Mouse (Mus musculus) heart, embryonic 16.5 days (tissue): ENCODE data around the gene Hmga2. TPM values are rescaled to one million over a fixed set of nuclear protein-coding genes. Genes with fewer than 3 reads are reported as not detected.
"Not testable (repeated sequence)": the region's sequence is repeated elsewhere in the genome, so short reads cannot be mapped to it uniquely, and the experiment has no call there.

Source experiments
- ATAC-seq: fragments of 200-750 bp; cut with Nextera tagmentation; replicated peaks from 2 replicates; pipeline ENCODE4 v1.8.0; 2017; ENCODE audit warnings: moderate number of reproducible peaks; ENCODE audit not compliant: insufficient read depth, low FRiP score; ENCODE audit errors: extremely low read depth
- H3K27ac ChIP-seq: fragments of 300-500 bp; sonication (generic); 2 replicates; pipeline ENCODE4 v1.5.1; 2014; ENCODE audit warnings: mild to moderate bottlenecking, low read length, control low read depth, moderate library complexity
- H3K27me3 ChIP-seq: fragments of 300-500 bp; sonication (generic); 2 replicates; pipeline ENCODE4 v1.6.1; 2014; ENCODE audit warnings: low read length, mixed read lengths; ENCODE audit not compliant: control insufficient read depth, insufficient read depth
- H3K36me3 ChIP-seq: fragments of 300-500 bp; sonication (generic); 2 replicates; pipeline ENCODE4 v1.6.1; 2014; ENCODE audit not compliant: control insufficient read depth, insufficient read depth
- H3K4me1 ChIP-seq: fragments of 300-500 bp; sonication (generic); 2 replicates; pipeline ENCODE4 v1.6.1; 2014; ENCODE audit warnings: low read length, mixed read lengths; ENCODE audit not compliant: control insufficient read depth, insufficient read depth
- H3K4me2 ChIP-seq: fragments of 300-500 bp; sonication (generic); 2 replicates; pipeline ENCODE4 v1.6.1; 2014; ENCODE audit warnings: low read depth, mild to moderate bottlenecking, control low read depth, low read length
- H3K4me3 ChIP-seq: fragments of 300-500 bp; sonication (generic); 2 replicates; pipeline ENCODE4 v1.5.1; 2014; ENCODE audit warnings: mild to moderate bottlenecking, control low read depth, low read length
- H3K9ac ChIP-seq: fragments of 300-500 bp; sonication (generic); 2 replicates; pipeline ENCODE4 v1.6.1; 2014; ENCODE audit warnings: low read length, control low read depth
- H3K9me3 ChIP-seq: fragments of 300-500 bp; sonication (generic); replicated peaks from 2 replicates; pipeline ENCODE4 v1.6.1; 2016; ENCODE audit warnings: low read length; ENCODE audit not compliant: control insufficient read depth
- WGBS: fragments of 180-500 bp; shearing (Covaris S2); extraction: QIAGEN DNeasy Blood & Tissue Kit; methylation state at CpG from one replicate; pipeline ENCODE4 v1.1.7; 2014; 5-methylcytosine and 5-hydroxymethylcytosine counted together
- microRNA counts: library from miRNA; unstranded; fragments of <30 nt; microRNA quantifications from one replicate; lab custom pipeline; 2016
- microRNA-seq: library from miRNA; unstranded; fragments of <30 nt; microRNA quantifications from one replicate; pipeline ENCODE4, GENCODE M21; 2017
- polyA plus RNA-seq: library from polyadenylated mRNA; unstranded; fragments of >200 nt; fragmentation: Nextera tagmentation; extraction: Ambion mirVana; gene quantifications from 2 replicates; pipeline ENCODE4 v1.2.1, GENCODE M21; 2015

The Hmga2 gene
- polyA plus RNA-seq, 1 experiment from 2014 or later: 1.8 TPM

DNA sequence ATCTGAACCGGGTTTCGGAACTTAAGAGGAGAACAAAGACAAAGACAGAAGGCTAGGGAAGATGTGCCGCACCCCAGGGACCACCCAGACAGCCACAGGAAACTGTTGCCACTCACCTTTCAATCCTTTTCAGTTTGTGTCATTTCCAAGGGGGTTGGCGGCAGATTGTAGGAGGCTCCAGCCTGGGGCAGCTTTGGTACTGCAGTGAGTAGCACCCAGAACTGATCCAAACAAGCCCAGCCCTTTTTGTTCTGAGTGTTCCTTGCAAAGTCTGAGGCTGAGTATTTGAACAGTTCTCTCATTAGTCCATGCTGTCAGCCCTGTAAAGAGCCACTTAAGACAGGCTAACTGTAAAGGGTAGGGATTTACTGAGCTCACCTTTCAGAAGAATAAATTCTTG is 136.9 kb downstream of the Hmga2 start:
- Histone ChIP-seq H3K9me3 (peaks cover 3% of the 10 kb centered on the region; the same call in 1 of the 2 replicates), H3K4me1 (no peaks in the 10 kb centered on the region), H3K27ac (no peak overlapping the region), H3K4me2 (no peak overlapping the region), H3K27me3 (no peaks in the 10 kb centered on the region), H3K9ac (no peak overlapping the region), H3K4me3 (no peak overlapping the region), H3K36me3 (no peaks in the 10 kb centered on the region)
- WGBS: 68% methylated on average over 4 of the region's 4 CpGs
- ATAC-seq: no peak

DNA sequence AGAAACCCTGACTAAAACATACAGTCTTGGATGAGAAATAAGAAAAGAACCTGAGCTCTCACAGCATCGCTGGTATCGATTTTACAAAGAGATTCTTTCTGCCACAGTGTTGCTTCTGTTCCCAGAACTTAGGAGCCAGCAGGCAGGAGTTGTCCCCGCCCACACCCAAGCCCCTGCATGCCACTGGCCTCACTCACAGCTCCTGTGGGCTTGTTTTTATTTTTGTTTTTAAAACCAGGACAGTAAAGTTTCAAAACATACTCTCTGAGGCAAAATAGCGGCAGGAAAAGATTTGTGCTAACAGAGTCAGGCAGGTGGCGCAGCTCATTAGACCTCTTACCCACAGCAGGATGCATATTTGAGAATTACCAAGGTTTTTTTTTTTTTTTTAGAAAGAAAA is 137.4 kb downstream of the Hmga2 start:
- H3K27me3 ChIP-seq: no peaks in the 10 kb centered on the region
- WGBS: 67% methylated on average over 5 of the region's 5 CpGs
- H3K4me2 ChIP-seq: no peak overlapping the region
- peaks cover 3% of the 10 kb centered on the region; the same call in 1 of the 2 replicates for H3K9me3 ChIP-seq
- no peak for ATAC-seq
- no peaks in the 10 kb centered on the region for H3K36me3 ChIP-seq
- H3K4me3 ChIP-seq: no peak overlapping the region
- no peak overlapping the region for H3K27ac ChIP-seq
- H3K4me1 ChIP-seq: no peaks in the 10 kb centered on the region
- H3K9ac ChIP-seq: no peak overlapping the region

DNA sequence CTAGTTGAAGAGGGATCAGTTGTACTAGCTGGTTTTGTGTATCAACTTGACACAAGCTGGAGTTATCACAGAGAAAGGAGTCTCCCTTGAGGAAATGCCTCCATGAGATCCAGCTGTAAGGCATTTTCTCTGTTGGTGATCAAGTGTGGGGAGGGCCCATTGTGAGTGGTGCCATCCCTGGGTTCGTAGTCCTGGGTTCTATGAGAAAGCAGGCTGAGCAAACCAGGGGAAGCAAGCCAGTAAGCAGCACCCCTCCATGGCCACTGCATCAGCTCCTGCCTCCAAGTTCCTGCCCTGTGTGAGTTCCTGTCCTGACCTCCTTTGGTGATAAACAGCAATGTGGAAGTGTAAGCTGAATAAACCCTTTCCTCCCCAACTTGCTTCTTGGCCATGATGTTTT is 137.8 kb downstream of the Hmga2 start:
- H3K36me3 ChIP-seq, H3K9ac ChIP-seq, H3K27ac ChIP-seq, H3K4me3 ChIP-seq, ATAC-seq, H3K4me1 ChIP-seq, H3K9me3 ChIP-seq, H3K27me3 ChIP-seq, H3K4me2 ChIP-seq: not testable (repeated sequence)
- WGBS: 96% methylated on average over 1 of the region's 1 CpGs

DNA sequence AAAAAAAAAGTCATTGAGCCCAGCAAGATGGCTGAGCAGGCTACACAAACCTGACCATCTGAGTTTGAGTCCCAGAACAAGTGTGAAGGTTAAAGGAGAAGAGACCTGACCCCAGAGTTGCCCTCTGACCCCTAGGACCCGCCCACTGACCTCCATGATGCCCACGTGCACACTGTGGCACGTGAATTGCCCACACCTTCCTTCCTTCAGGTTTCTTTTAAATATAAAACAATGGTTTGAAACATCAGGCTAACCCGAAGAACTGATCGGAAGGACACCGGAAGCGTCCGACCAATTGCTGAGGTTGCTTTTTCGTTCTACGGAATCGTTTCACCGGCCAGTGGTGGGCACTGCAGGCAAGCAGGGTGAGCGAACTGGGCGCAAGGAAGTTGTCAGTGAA is 148.3 kb downstream of the Hmga2 start:
- no peaks in the 10 kb centered on the region for H3K36me3 ChIP-seq
- no peaks in the 10 kb centered on the region for H3K9me3 ChIP-seq
- H3K27me3 ChIP-seq: no peaks in the 10 kb centered on the region
- no peak overlapping the region for H3K4me2 ChIP-seq
- WGBS: 92% methylated on average over 14 of the region's 14 CpGs
- H3K4me1 ChIP-seq: no peaks in the 10 kb centered on the region
- no peak overlapping the region for H3K4me3 ChIP-seq
- no peak for ATAC-seq
- no peak overlapping the region for H3K9ac ChIP-seq
- H3K27ac ChIP-seq: no peak overlapping the region

DNA sequence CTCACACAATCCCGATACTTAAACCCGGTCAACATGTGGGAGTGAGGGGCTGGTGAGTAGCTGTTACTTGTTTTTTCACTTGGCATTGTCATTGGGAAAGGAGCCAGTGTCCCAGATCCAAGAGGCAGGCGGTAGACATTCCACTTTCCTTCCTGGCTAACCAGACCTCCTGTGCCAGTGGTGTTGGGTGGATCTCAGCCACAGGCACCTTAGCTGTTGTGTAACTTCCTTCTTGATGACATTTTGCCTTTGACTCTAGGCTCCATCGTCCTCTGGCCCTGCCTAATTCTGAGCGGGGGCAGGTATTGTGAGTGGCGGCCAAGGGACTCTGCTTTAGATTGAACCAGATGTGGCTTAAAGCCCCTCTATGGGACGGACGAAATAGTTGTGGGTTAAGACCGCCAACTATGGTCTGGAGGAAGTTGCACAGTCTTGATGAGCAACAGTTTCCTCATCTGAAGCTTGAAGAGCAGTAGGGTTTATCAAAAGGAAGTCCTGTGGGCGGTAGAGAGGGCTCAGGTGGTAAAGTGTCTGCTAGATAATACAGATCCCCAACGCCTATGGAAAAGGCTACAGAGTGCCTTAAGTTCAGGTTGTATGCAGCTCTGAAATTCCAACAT is 152.6 kb downstream of the Hmga2 start:
- no peaks in the 10 kb centered on the region for H3K36me3 ChIP-seq
- no peak overlapping the region for H3K4me3 ChIP-seq
- no peaks in the 10 kb centered on the region for H3K27me3 ChIP-seq
- no peak overlapping the region for H3K4me2 ChIP-seq
- no peaks in the 10 kb centered on the region for H3K4me1 ChIP-seq
- WGBS: 75% methylated on average over 11 of the region's 11 CpGs
- no peak for ATAC-seq
- no peak overlapping the region for H3K27ac ChIP-seq
- H3K9ac ChIP-seq: no peak overlapping the region
- peaks cover 6% of the 10 kb centered on the region; the same call in 1 of the 2 replicates for H3K9me3 ChIP-seq

DNA sequence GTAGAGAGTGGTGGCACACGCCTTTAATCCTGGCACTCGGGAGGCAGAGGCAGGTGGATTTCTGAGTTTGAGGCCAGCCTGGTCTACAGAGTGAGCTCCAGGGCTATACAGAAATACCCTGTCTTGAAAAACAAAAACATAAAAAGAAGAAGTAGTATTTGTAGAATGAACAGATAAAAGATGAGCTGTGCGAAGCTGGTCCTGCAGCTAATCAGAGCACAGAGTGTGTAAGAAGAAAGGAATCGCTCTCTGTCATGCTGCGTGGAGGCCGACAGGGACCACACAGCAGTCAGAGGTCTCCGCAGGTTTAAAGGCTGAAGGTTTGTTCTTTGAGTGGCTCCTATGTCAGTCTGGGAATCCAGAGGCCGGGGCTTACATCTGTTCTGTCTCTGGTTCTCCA is 153.5 kb downstream of the Hmga2 start:
- no peaks in the 10 kb centered on the region for H3K36me3 ChIP-seq
- H3K9ac ChIP-seq: no peak overlapping the region
- H3K4me3 ChIP-seq: no peak overlapping the region
- no peak overlapping the region for H3K4me2 ChIP-seq
- 90% methylated on average over 8 of the region's 8 CpGs for WGBS
- no peak overlapping the region for H3K27ac ChIP-seq
- H3K4me1 ChIP-seq: no peaks in the 10 kb centered on the region
- ATAC-seq: no peak
- no peaks in the 10 kb centered on the region for H3K27me3 ChIP-seq
- peaks cover 6% of the 10 kb centered on the region; the same call in 1 of the 2 replicates for H3K9me3 ChIP-seq

DNA sequence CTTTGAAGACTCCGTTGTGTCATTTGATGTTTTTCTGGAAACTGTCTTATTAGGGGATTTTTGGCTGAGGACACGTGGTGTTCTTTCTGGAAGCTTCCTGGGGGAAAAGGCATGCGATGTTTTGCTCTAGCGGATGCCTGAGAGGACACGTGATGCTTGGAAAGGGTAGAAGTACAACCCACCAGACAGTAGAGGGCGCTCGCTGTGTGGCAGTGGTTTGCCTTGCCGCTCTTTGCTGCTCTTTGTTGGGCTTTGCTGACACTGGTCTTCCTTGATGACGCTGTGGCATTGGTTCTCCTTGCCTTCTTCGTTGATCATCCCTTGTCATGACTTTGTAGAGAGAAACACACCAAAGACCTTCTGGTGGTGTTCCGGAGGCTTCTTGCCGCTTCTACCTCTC is 156.7 kb downstream of the Hmga2 start:
- Histone ChIP-seq H3K4me3 (no peak overlapping the region), H3K27ac (no peak overlapping the region), H3K36me3 (no peaks in the 10 kb centered on the region), H3K9ac (no peak overlapping the region), H3K9me3 (peaks cover 6% of the 10 kb centered on the region; the same call in 1 of the 2 replicates), H3K4me1 (no peaks in the 10 kb centered on the region), H3K4me2 (no peak overlapping the region), H3K27me3 (no peaks in the 10 kb centered on the region)
- no peak for ATAC-seq
- 92% methylated on average over 12 of the region's 12 CpGs for WGBS

MicroRNA genes within 50 kb of the gene (microRNA counts, 519-probe panel; counts per million panel counts)
- microRNA mmu-miR-763 (lab: Ali Mortazavi, UCI): not detected

Small RNA genes within 50 kb of the gene (microRNA-seq; reads per million reads assigned to microRNA genes)
- gene Mir763: not detected

Other genes starting within 250 kb of the Hmga2 start
- gene Llph, start 249.4 kb downstream of the Hmga2 start, polyA plus RNA-seq: 25.4 and 25.5 TPM in 2 replicates